Mouse (Mus musculus) activated CD4-positive, CD25-positive, alpha-beta regulatory T cell, adult 4 months (primary cell): ENCODE data around the gene Tescl. TPM values are rescaled to one million over a fixed set of nuclear protein-coding genes. Genes with fewer than 3 reads are reported as not detected.

Experiments
- ATAC-seq: one replicate; pipeline ENCODE4 v1.8.0; 2017
- polyA plus RNA-seq, 2 experiments: library from polyadenylated mRNA; unstranded; fragments of 100-300 nt; shearing (Covaris generic); gene quantifications; one replicate each; pipeline ENCODE4 v1.2.1; 2017

The Tescl gene
- polyA plus RNA-seq = not detected

- ATAC-seq = no peak
These were observed at the start of gene Tescl for GRCm38 (mm10) chr7:24333304-24333986. Tescl (minus strand) TSS chr7:24333936.

- no peak for ATAC-seq
These were observed 49.1 kb upstream of the Tescl start for GRCm38 (mm10) chr7:24382730-24383372.

GRCm38 (mm10) chr7:24380370-24380769 is 46.6 kb upstream of the Tescl start:
- peak; percentile 12 for ATAC-seq

DNA sequence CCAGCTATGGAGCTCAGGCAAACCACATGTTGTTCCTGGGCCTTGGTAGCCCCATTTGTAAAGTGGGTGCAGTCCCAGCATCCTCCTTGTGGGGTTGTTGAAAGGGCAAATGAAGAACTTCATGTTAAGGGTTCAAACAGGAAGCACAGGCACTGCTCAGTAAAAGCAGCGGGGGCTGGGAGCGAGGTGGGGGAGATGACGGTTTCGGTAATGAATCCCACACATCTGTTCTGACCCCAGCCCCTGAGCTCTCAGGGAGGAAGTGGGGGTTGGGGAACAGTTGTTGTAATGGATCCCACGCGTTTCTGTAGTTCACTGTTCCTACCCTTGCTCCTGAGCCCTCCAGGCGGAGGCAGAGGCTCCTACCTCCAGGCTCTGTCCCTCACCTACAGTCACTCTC is 46.2 kb upstream of the Tescl start:
- peak; percentile 55 for ATAC-seq

GRCm38 (mm10) chr7:24378049-24378701 is 44.4 kb upstream of the Tescl start:
- ATAC-seq = peak; percentile 64

DNA sequence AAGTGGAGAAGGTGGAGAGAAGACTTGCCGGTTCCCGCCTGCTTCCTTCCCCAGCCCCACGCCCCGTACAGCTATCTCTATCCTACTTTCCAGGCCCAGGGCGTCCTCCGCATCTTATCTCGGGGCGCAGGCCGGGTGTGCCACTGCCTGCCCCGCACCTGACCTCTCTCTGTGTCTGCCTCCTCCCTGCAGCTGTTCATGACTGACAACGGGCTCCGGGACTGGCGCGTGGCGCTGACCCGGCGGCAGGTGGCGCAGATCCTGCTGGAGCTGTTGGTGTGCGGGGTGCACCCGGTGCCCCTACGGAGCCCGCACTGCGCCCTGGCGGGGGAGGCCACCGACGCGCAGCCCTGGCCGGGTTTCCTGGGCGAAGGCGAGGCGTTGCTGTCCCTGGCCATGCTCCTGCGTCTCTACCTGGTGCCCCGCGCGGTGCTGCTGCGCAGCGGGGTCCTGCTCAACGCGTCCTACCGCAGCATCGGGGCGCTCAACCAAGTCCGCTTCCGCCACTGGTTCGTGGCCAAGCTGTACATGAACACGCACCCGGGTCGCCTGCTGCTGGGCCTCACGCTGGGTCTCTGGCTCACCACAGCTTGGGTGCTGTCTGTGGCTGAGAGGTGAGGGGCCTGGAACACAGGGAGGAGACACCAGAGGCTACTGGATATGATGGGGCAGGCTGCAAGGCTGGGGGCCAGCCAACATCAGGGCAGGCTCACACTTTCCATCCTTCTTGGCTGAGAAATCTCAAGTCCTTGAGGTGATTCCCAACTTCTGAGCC is 43.5 kb upstream of the Tescl start:
- ATAC-seq = no peak

DNA sequence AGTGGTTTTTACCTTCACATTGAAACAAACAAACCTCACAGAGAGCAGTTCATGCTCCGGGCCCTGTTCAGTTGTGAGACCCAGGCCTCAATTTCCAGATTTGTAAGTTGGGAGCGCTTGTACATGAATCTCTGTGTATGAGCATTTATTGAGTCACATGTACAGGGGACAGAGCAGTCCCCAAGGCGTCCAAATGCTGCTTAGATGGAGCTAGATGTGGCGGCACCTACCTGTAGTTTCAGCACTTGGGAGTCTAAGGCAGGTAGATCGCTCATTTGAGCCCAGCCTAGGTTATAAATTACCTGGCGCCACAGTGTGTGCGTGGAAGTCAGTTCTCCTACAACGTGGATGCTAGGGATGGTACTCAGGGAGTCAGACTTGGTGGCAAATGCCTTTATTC is 42.7 kb upstream of the Tescl start:
- no peak for ATAC-seq

- peak; percentile 32 for ATAC-seq
These were observed 40.0 kb upstream of the Tescl start for GRCm38 (mm10) chr7:24373538-24374379.

GRCm38 (mm10) chr7:24372786-24373185 is 39.0 kb upstream of the Tescl start:
- ATAC-seq = no peak

DNA sequence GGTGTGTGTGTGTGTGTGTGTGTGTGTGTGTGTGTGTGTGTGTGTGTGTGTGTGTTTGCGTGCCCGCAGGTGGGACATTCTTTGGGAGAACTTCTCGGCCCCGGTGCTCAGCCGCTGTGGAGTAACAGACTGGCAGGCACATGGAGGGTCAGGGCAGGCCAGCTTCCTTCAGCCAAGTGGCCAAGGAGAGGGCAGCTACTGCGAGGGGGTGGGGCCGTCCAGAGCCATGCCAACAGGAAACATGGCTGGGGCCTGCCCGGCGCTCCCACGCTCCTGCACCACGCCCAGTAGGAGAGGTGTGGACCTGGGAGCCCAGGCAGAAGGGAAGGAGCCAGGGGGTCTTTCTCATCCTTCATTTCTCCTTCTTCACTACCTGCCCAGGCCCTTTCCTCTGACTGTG is 38.6 kb upstream of the Tescl start:
- ATAC-seq = no peak

GRCm38 (mm10) chr7:24371809-24372145 is 38.0 kb upstream of the Tescl start:
- ATAC-seq = no peak

DNA sequence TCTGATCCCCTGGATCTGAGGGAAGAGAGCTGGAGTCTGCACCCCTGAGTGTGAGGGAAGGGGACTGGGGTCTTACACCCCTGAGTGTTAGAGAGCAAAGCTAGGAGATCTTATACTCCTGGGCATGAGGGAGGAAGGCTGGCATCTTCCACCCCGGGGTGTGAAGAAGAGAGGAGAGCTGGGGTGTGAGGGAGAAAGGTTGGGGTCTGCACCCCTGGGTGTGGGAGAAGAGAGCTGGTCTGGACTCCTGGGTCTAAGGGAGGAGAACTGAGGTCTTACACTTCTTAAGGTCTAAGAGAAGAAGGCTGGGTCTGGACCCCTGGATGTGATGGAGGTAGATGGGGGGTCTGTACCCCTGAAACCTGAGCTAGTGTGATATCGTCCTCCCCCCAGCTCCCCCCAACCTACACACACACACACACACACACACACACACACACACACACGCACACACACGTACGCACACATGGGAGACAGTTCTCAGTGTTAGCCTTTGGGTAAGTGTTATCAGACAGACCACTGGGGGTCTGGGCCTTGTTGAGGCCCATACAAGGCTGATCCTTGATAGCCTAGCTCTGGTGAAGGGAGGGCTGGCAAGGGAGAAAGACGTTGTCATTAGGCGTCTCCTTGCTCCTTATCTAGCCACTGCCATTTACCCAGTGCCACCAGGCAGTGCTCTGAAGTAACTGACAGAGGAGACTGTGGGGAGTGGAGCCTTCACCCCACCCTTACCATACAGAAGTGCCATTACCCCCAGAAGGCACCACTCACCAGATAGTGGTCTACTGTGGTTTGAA is 37.5 kb upstream of the Tescl start:
- ATAC-seq = no peak

DNA sequence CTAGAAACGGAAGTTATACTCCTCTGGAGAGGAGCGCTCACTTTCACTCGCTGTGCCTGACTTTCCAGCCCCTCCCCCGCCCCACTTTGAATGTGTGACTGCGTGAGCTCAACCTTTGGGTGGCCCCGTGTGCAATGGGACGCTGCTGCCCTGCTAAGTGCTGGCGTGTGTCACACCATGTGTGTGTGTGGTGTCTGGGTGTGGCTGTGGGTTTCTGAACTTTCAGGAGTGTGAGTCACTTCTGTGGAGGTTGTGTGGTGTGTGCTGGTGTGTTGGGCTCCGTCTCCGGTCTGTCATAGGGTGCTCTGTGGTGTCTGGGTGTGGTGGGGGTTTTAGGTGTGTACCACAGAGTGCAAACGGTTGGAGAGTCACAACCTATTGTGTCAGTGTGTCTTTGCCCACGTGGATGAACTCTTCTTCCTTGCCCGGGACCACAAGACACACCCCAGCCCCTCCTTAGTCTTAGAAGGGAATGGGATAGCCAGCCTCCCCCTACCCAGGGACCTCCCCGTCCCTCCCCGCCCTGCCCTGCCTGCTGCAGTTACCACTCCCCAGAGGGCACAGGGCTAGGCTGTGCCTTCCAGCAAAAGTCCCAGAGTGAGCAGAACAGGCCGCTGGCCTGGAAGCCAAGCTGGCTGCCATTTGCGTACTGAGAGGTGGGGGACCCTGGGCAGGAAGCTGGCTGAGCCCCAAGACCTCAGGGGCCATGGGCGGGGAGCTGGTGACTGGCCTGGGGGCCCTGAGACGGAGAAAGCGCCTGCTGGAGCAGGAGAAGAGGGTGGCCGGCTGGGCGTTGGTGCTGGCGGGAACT is 36.2 kb upstream of the Tescl start, which contains the start of gene Kcnn4:
Gene Kcnn4 (plus strand): TSS at position 533 of the 811 bp plus-strand sequence.
- peak; percentile 67 for ATAC-seq

GRCm38 (mm10) chr7:24368946-24369345 is 35.2 kb upstream of the Tescl start:
- ATAC-seq = no peak

DNA sequence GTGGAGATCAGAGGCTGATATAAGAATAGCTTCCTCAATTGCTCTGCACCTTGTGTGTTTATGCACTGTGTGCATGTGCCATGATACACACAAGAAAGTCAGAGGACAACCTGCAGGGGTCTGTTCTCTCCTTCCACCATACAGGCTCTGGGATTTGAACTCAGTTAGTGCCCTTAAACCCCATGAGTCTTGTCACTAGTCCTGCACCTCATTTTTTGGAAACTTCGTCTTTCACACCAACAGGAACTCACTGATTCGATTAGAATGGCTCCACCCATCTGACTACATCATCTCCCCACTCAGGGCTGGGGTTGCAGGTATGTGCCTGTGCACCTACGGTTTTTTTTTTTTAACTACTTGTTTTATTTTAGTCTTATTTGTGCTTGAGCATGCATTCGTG is 34.5 kb upstream of the Tescl start:
- ATAC-seq = no peak

- ATAC-seq = peak; percentile 26
These were observed 33.2 kb upstream of the Tescl start for GRCm38 (mm10) chr7:24366716-24367632.

GRCm38 (mm10) chr7:24365258-24366014 is 31.7 kb upstream of the Tescl start:
- no peak for ATAC-seq

DNA sequence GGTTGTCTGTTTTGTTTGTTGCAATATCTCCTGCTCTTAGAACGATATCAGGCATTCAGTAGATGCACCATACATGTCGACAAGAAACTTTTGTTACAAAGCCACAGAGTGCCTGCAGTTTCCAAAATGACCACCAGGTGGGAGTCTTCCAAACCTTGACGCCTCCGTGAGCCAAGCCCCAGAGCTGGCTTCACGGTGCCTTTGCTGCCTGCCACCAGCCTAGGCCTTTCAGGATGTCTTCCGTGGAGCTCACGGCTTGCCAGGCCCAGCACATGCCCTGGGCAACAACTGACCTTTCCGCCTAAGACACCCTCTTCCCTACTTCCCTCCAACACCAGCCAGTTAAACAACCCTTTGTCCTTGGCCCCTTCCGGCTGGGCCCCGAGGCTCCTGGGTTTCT is 31.1 kb upstream of the Tescl start:
- ATAC-seq = no peak

- ATAC-seq = no peak
These were observed 29.5 kb upstream of the Tescl start for GRCm38 (mm10) chr7:24363228-24363627.
